Mouse (Mus musculus) right cerebral cortex, postnatal 25 days (tissue): ENCODE results near the gene Slc17a9.
A peak's percentile ranks its signal among the peaks of the same experiment; 100 is the strongest.

ENCODE experiments used
- DNase-seq: peaks from one replicate; pipeline ENCODE4 v3.0.0; 2022

The Slc17a9 gene

DNA sequence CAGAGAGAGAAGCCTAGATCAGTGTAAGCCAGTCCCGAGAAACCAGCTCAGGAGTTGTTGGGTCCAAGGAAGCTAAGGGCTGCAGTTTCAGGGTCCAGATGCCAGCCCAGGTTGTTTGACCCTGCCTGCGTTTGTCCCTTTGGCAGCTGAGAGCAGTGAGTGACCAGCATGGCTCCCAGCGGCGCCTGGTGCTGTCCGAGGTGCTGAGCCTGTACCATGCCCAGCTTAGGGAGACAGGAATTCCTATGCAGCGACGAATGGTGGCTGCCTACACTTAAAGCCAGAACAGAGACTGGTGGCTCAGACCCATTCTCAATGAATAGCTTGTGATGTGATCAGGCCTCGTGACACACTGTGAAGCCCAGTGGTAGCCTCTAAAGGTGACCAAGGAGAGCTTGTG, 30.8 kb downstream of the Slc17a9 start:
- DNase-seq = no peak

- DNase-seq = no peak
Observed at GRCm38 (mm10) chr2:180756786-180757185, 31.7 kb downstream of the Slc17a9 start.

- no peak for DNase-seq
Observed at GRCm38 (mm10) chr2:180758513-180759263, 33.6 kb downstream of the Slc17a9 start.

DNA sequence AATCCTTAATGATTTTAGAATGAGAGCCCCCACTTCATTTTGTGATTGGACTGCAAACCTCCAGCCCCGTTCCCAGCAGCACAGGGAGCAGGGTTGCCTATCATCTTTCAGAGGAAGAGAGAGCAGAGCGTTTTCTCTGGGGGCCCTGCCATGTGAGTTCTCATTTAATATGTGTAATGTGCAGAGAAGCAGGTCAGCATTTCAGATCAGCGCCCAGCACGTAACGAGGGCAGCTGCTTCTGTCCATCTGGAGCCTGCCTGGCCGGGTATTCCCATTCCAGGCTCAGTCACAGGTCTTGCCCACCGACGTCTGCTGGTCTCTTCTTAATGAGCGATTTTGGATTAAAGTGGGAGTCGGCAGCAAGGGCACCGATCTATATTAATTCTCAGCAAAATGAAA, 39.9 kb downstream of the Slc17a9 start:
- DNase-seq = no peak

DNA sequence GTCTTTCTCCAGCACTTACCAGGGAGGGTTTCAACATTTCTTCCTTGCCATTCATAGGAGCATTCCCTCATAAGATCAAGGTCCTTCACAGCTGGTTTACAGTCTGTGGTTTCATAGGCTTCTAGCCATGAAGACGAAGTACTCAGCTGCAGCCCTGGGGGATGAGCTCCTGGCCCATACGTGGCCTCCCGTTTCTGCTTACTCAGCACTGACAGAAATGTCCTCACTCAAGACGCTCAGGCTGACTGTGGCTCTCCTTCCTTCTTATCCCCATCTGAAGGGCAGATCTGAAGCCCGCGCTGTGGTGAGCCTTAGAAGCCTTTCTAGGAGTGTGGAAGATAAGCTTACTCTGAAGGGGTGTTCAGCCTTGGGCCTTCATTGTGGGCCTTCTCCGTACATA, 40.6 kb downstream of the Slc17a9 start:
- DNase-seq = no peak

DNA sequence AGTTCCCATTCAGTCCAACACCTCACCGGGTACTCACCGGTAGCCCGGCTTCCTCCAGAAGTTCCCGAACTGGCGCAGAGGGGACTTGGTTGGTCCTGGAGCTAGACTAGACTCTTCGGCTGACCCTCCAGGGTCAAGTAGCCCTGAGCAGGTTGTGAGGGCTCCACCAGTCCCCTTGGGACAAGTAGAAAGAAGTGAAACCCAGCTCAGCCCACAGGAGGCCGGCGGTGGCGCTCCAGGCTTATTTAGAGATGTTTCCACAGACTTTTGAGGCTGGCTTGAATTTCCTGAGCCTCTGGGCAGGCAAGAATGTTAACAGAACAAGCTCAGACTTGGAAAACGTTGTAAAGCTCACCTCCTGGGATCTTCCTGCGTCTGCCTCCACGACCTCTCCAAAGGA, 50.2 kb downstream of the Slc17a9 start:
- no peak for DNase-seq

- DNase-seq = no peak
Observed at GRCm38 (mm10) chr2:180775641-180776040, 50.6 kb downstream of the Slc17a9 start.

DNA sequence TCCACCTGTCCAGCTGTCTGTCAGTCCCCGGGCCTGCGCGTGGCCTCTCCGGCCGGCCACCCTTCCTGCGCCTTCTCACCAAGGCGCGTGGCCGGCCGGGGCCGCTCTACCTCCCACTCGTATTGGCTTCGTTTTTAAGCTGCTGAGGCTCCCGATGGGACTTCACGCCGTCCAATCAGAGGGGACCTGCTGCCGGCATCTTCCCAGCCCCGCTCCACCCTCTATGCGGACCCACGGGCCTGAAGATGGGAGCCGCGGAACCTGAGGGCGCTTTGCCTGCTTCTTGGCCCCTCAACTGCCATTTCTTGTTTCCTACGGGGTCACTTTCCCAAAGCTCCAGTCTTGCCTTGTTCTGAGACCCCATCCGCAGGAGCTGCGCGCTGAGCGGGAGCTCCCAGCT, 51.7 kb downstream of the Slc17a9 start, which contains the start of gene Bhlhe23:
Gene Bhlhe23, minus strand, starts transcription at position 108 of the 400 bp plus-strand sequence.
- DNase-seq = no peak

- peak; percentile 55 for DNase-seq
Observed at GRCm38 (mm10) chr2:180779226-180780104, 54.4 kb downstream of the Slc17a9 start.

DNA sequence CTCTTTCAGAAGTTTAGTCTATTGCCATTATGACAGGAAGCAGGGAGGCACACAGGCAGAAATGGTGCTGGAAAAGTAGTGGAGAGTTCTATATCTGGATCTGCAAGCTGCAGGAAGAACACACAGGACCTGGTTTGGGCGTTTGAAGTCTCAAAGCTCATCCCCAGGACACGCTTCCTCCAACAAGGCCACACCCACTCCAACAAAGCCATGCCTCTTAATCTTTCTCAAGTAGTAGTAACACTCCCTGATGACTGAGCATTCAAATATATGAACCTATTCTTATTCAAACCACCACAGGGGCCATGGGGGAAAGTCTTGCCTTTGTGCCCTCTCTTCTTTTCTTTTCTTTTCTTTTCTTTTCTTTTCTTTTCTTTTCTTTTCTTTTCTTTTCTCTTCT, 55.2 kb downstream of the Slc17a9 start:
- no peak for DNase-seq

- DNase-seq = no peak
Observed at GRCm38 (mm10) chr2:180786732-180787131, 61.7 kb downstream of the Slc17a9 start.

GRCm38 (mm10) chr2:180787566-180788232, 62.6 kb downstream of the Slc17a9 start:
- DNase-seq = no peak

DNA sequence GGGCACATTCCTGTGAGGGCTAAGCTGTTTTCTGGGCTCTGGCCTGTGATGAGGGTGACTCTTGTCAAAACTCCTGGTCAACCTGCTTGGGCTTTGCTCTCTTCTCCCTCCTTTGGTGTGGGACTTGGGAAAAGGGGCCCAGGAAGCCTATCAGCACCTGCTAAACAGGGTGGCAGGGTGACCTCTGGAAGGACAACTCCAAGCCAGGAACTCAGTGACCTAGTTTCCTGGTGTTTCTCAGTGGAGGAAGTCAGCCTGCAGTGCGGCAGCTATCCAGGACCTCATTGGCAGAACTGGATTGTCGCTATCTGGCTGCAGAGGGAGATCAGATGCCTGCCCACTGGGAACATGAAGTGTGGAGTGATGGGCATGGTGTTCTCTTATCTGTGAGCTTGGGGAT, 63.3 kb downstream of the Slc17a9 start:
- DNase-seq = no peak

- DNase-seq = no peak
Observed at GRCm38 (mm10) chr2:180788843-180789242, 63.8 kb downstream of the Slc17a9 start.

DNA sequence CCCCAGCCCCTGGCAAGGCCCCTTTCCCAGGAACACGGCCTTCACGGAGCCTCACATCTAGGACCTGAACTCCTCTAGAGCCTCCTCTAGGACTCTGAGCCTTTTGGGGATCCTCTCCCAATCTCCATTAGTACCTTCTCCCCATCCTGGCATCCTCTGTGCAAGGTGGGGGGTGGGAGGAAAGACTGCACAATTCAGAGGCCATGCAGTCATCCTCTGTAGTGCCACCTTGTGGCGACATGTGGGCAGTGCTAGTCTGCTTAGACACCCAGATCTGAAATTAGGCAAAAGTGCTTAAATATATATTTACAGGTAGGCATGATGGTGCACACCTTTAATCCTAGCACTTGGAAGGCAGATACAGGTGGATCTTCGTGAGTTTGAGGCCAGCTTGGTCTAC, 66.6 kb downstream of the Slc17a9 start:
- DNase-seq = no peak
